Mouse (Mus musculus): ENCODE data around the gene Fv1.

DNA sequence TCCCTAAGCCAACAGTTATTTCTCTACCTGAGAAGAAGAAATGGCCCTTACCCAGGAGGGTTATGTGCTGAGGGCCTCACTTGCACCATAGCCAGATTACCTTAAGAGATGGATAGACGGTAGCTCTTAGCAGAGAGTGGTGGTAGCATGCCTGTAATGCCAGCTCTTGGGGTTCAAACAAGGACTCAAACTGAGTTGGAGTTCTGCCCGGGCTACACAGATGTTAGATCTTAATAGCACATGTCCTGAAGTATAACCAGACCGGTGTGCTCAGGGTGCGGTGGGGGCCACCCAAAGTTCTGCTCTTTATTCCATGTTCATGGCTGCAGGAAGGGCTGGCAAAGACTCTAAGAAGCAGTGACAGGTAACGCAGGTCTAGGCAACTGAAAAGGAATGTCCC is 40.7 kb downstream of the Fv1 start:
- TF ChIP-seq GATA1 (IDR thresholded peaks at IDR 0.05; ENCODE audit: borderline replicate concordance, low read length) (no peak), CTCF (IDR thresholded peaks at IDR 0.05; ENCODE audit: low read depth, low read length) (no peak), TAL1 (conservative IDR thresholded peaks at IDR 0.05; ENCODE audit: low read depth, low read length) (no peak), POLR2AphosphoS5 (IDR thresholded peaks at IDR 0.05; ENCODE audit: insufficient replicate concordance, low read depth, low read length) (no peak), GATA2 (IDR thresholded peaks at IDR 0.05; ENCODE audit: borderline replicate concordance, low read depth, low read length) (no peak)

Measured in G1E (cell line).